Comparison of ENCODE assay signal across 8 mouse cellular contexts in genomic region chr4:129376961-129377545, GRCm38 (mm10). TPM values are rescaled to one million over a fixed set of nuclear protein-coding genes. Genes with fewer than 3 reads are reported as not detected.
A peak's percentile ranks its signal among the peaks of the same experiment; 100 is the strongest.
DNase-seq lines count a peak whose midpoint lies in the region; ATAC-seq and TF ChIP-seq lines count a peak whose summit lies in the region.

No protein-coding gene starts in this region.

- no peak for TF ChIP-seq CTCF in MEL (IDR thresholded peaks at IDR 0.05 in 2 of 3, conservative IDR thresholded peaks at IDR 0.05 in 1 of 3; ENCODE audit: control insufficient read depth in 1 of 3, insufficient read depth in 1 of 3, low read depth in 2 of 3, low read length in 3 of 3, poor library complexity in 1 of 3, severe bottlenecking in 1 of 3)

- no peak for TF ChIP-seq POLR2A in MEL (IDR thresholded peaks at IDR 0.05; ENCODE audit: control insufficient read depth in 1 of 2, insufficient read depth in 1 of 2, low read depth in 1 of 2, low read length in 2 of 2, poor library complexity in 1 of 2)

- under 1% methylated on average over 38 of the region's 68 CpGs for WGBS in forebrain, embryonic 13.5 days

- no peak for TF ChIP-seq RAD21 in MEL (IDR thresholded peaks at IDR 0.05; ENCODE audit: low read depth, low read length)

- H3K4me3 ChIP-seq in MEL (ENCODE audit: control insufficient read depth in 1 of 2, insufficient read depth in 1 of 2, low read depth in 2 of 2, low read length in 2 of 2) = peak overlapping the region; percentile 82 to 90
- peak overlapping the region; percentile 76 for H3K4me3 ChIP-seq in forebrain, embryonic 13.5 days

- peak overlapping the region; percentile 81 for H3K9ac ChIP-seq in MEL (ENCODE audit: control insufficient read depth, low read depth, low read length, poor library complexity, severe bottlenecking)
- peak overlapping the region; percentile 90 for H3K9ac ChIP-seq in forebrain, embryonic 13.5 days

- H3K27me3 ChIP-seq in MEL (ENCODE audit: control insufficient read depth in 1 of 2, insufficient read depth in 2 of 2, low read length in 2 of 2) = peaks cover 0 to 3% of the 10 kb centered on the region in 2 experiments; a peak in 2 of 4 replicates
- H3K27me3 ChIP-seq in forebrain, embryonic 13.5 days = peaks cover 30% of the 10 kb centered on the region

- TF ChIP-seq EP300 in MEL (IDR thresholded peaks at IDR 0.05; ENCODE audit: low read depth in 1 of 2, low read length in 2 of 2) = no peak

- H3K27ac ChIP-seq in MEL (ENCODE audit: control insufficient read depth, low read depth, low read length) = no peak overlapping the region
- H3K27ac ChIP-seq in forebrain, embryonic 13.5 days = peak overlapping the region; percentile 86

- peak; percentile 58; the same call in 1 of the 2 replicates for ATAC-seq in cerebellum, adult (ENCODE audit: insufficient number of reproducible peaks, low FRiP score, low TSS enrichment)
- ATAC-seq in forebrain, embryonic 13.5 days = peak; percentile 74
- ATAC-seq in megakaryocyte-erythroid progenitor cell, adult 5-6 weeks (replicated peaks; ENCODE audit: low FRiP score, low TSS enrichment, poor library complexity, severe bottlenecking) = no peak; the same call in 1 of the 2 replicates

- H3K4me1 ChIP-seq in MEL (ENCODE audit: control insufficient read depth in 1 of 2, insufficient read depth in 2 of 2, low read length in 2 of 2) = peaks cover 2 to 11% of the 10 kb centered on the region in 2 experiments; a peak in 3 of 4 replicates
- H3K4me1 ChIP-seq in forebrain, embryonic 13.5 days = peaks cover 11% of the 10 kb centered on the region

- H3K9me3 ChIP-seq in MEL (replicated peaks; ENCODE audit: insufficient read depth, low read length) = no peaks in the 10 kb centered on the region
- no peaks in the 10 kb centered on the region for H3K9me3 ChIP-seq in forebrain, embryonic 13.5 days (replicated peaks)

- peaks cover 0 to 5% of the 10 kb centered on the region in 2 experiments; a peak in 2 of 4 replicates for H3K36me3 ChIP-seq in MEL (ENCODE audit: control insufficient read depth in 1 of 2, insufficient read depth in 2 of 2, low read length in 2 of 2)
- H3K36me3 ChIP-seq in forebrain, embryonic 13.5 days (ENCODE audit: poor library complexity, severe bottlenecking) = no peaks in the 10 kb centered on the region

- peak overlapping the region; percentile 71 for H3K4me2 ChIP-seq in forebrain, embryonic 13.5 days

- no peaks in the 10 kb centered on the region; the same call in 1 of the 2 replicates for H3K79me2 ChIP-seq in MEL (ENCODE audit: control insufficient read depth, insufficient read depth, low read length, poor library complexity)

- peak; percentile 54 for DNase-seq in MEL (ENCODE audit: low read depth, low spot score)
- peak; percentile 55 for DNase-seq in heart, postnatal 4 days
- DNase-seq in layer of hippocampus, postnatal 10 days (ENCODE audit: low spot score in 2 of 2) = peak; percentile 49 to 61
- DNase-seq in lung, postnatal 10 days = peak; percentile 63
- DNase-seq in retina, postnatal 7 days (ENCODE audit: low read depth, low spot score) = peak; percentile 30

TF ChIP-seq in MEL, 35 proteins besides CTCF, POLR2A, EP300 and RAD21:
- TF ChIP-seq MAFK (IDR thresholded peaks at IDR 0.05; ENCODE audit: borderline replicate concordance, low read depth, low read length) (no peak), GATA1 (IDR thresholded peaks at IDR 0.05; ENCODE audit: low read depth, low read length) (no peak), NELFE (IDR thresholded peaks at IDR 0.05; ENCODE audit: low read depth, low read length) (no peak), SIN3A (IDR thresholded peaks at IDR 0.05; ENCODE audit: low read length) (no peak), CHD1 (IDR thresholded peaks at IDR 0.05; ENCODE audit: low read depth, low read length) (no peak), USF1 (IDR thresholded peaks at IDR 0.05; ENCODE audit: low read depth, low read length) (no peak), TCF12 (IDR thresholded peaks at IDR 0.05; ENCODE audit: low read depth, low read length) (no peak)

RNA-seq across cellular contexts. Expression of gene Zbtb8a, which starts 0.9 kb away (rescaled TPM):
- 0.85 and 0.89 TPM in 2 replicates for total RNA-seq in MEL (2012; rRNA removed)
- polyA plus RNA-seq in MEL (2012; ENCODE audit: insufficient read depth in 1 of 2, insufficient read length in 2 of 2, low read depth in 1 of 2, low replicate concordance in 2 of 2, missing spikeins in 1 of 2) = 1 to 10 TPM in 1 of 2 experiments, not detected in 1; 1.6 TPM
- polyA plus RNA-seq in forebrain, embryonic 13.5 days (2015; fragmentation: Nextera tagmentation; extraction: Ambion mirVana) = 12.9 and 13.6 TPM in 2 replicates
- total RNA-seq in heart, postnatal 4 days (2021) = 1 to 10 TPM; 8.7 to 9.0 TPM
- total RNA-seq in layer of hippocampus, postnatal 10 days (2021) = 1 to 10 TPM; 7.8 to 8.0 TPM
- 4.4 and 6.9 TPM in 2 replicates for total RNA-seq in megakaryocyte-erythroid progenitor cell, adult 5-6 weeks (2014; fragmentation: Nextera tagmentation)
- total RNA-seq in megakaryocyte-erythroid progenitor cell, adult 5-6 weeks (2017) = 13.3 and 22.2 TPM in 2 replicates

RNA-seq across cellular contexts. Expression of gene Zbtb8os, which starts 41.6 kb away (rescaled TPM):
- 16.7 and 21.7 TPM in 2 replicates for total RNA-seq in MEL (2012; rRNA removed)
- polyA plus RNA-seq in MEL (2012; ENCODE audit: insufficient read depth in 1 of 2, insufficient read length in 2 of 2, low read depth in 1 of 2, low replicate concordance in 2 of 2, missing spikeins in 1 of 2) = 10 to 100 TPM in 1 of 2 experiments, not detected in 1; 22.6 TPM
- 33.8 and 36.2 TPM in 2 replicates for polyA plus RNA-seq in forebrain, embryonic 13.5 days (2015; fragmentation: Nextera tagmentation; extraction: Ambion mirVana)
- 10 to 100 TPM; 20.6 to 22.2 TPM for total RNA-seq in heart, postnatal 4 days (2021)
- 10 to 100 TPM; 26.9 to 30.2 TPM for total RNA-seq in layer of hippocampus, postnatal 10 days (2021)
- 26.6 and 41.9 TPM in 2 replicates for total RNA-seq in megakaryocyte-erythroid progenitor cell, adult 5-6 weeks (2014; fragmentation: Nextera tagmentation)
- 52.6 and 60.8 TPM in 2 replicates for total RNA-seq in megakaryocyte-erythroid progenitor cell, adult 5-6 weeks (2017)

RNA-seq across cellular contexts. Expression of gene Rbbp4, which starts 41.9 kb away (rescaled TPM):
- total RNA-seq in MEL (2012; rRNA removed) = 50.9 and 53.9 TPM in 2 replicates
- 100 to 1,000 TPM in 1 of 2 experiments, not detected in 1; 127 TPM for polyA plus RNA-seq in MEL (2012; ENCODE audit: insufficient read depth in 1 of 2, insufficient read length in 2 of 2, low read depth in 1 of 2, low replicate concordance in 2 of 2, missing spikeins in 1 of 2)
- 534 and 564 TPM in 2 replicates for polyA plus RNA-seq in forebrain, embryonic 13.5 days (2015; fragmentation: Nextera tagmentation; extraction: Ambion mirVana)
- total RNA-seq in heart, postnatal 4 days (2021) = 100 to 1,000 TPM; 195 to 199 TPM
- 100 to 1,000 TPM; 124 to 139 TPM for total RNA-seq in layer of hippocampus, postnatal 10 days (2021)
- total RNA-seq in megakaryocyte-erythroid progenitor cell, adult 5-6 weeks (2014; fragmentation: Nextera tagmentation) = 128 and 189 TPM in 2 replicates
- total RNA-seq in megakaryocyte-erythroid progenitor cell, adult 5-6 weeks (2017) = 92.8 and 105 TPM in 2 replicates
